Mouse (Mus musculus) myocyte (in vitro differentiated cells): Measurements from ENCODE around the gene Ss18l2.

Experiments
- CEBPB ChIP-seq: IDR thresholded peaks from 2 replicates; pipeline ENCODE4 v1.6.1; 2011; ENCODE audit warnings: mild to moderate bottlenecking, moderate library complexity; ENCODE audit not compliant: poor library complexity, insufficient read depth, severe bottlenecking
- E2F4 ChIP-seq: IDR thresholded peaks from one replicate; pipeline ENCODE4 v1.6.1; 2011; ENCODE audit warnings: mild to moderate bottlenecking, control low read depth, moderate library complexity; ENCODE audit not compliant: insufficient read depth
- MAX ChIP-seq: IDR thresholded peaks from one replicate; pipeline ENCODE4 v1.6.1; 2011; ENCODE audit warnings: low read depth, mild to moderate bottlenecking, control low read depth
- MYOD1 ChIP-seq, 3 experiments: IDR thresholded peaks; one replicate each; pipeline ENCODE4 v1.6.1; 2011; ENCODE audit warnings: control low read depth in 2 of 3, low read depth in 2 of 3, mild to moderate bottlenecking in 2 of 3, moderate library complexity in 1 of 3; ENCODE audit not compliant: insufficient read length in 2 of 3, control insufficient read depth in 1 of 3
- MYOG ChIP-seq, 3 experiments: IDR thresholded peaks; one replicate each; pipeline ENCODE4 v1.6.1; 2011; ENCODE audit warnings: control low read depth in 2 of 3, low read depth in 2 of 3, mild to moderate bottlenecking in 2 of 3; ENCODE audit not compliant: insufficient read length in 2 of 3, control insufficient read depth in 1 of 3, insufficient read depth in 1 of 3
- POLR2A ChIP-seq: IDR thresholded peaks from one replicate; pipeline ENCODE4 v1.6.1; 2011; ENCODE audit warnings: low read depth, mild to moderate bottlenecking, control low read depth, moderate library complexity; ENCODE audit not compliant: insufficient read length
- POLR2AphosphoS2 ChIP-seq: IDR thresholded peaks from one replicate; pipeline ENCODE4 v1.6.1; 2011; ENCODE audit warnings: low read depth, control low read depth; ENCODE audit not compliant: insufficient read length
- REST ChIP-seq: IDR thresholded peaks from one replicate; pipeline ENCODE4 v1.6.1; 2011; ENCODE audit warnings: mild to moderate bottlenecking, control low read depth, moderate library complexity; ENCODE audit not compliant: insufficient read depth, insufficient read length
- TCF12 ChIP-seq: IDR thresholded peaks from one replicate; pipeline ENCODE4 v1.6.1; 2011; ENCODE audit warnings: mild to moderate bottlenecking, control low read depth; ENCODE audit not compliant: poor library complexity, insufficient read depth, severe bottlenecking
- USF1 ChIP-seq: IDR thresholded peaks from one replicate; pipeline ENCODE4 v1.6.1; 2011; ENCODE audit warnings: low read depth, mild to moderate bottlenecking, control low read depth, moderate library complexity

- no peak for TF ChIP-seq REST
- no peak for TF ChIP-seq MYOD1 (IDR thresholded peaks at IDR 0.05; ENCODE audit: control insufficient read depth in 1 of 3, insufficient read length in 2 of 3, low read depth in 2 of 3)
- no peak for TF ChIP-seq CEBPB
- TF ChIP-seq POLR2AphosphoS2: no peak
- no peak for TF ChIP-seq POLR2A
- TF ChIP-seq USF1: no peak
- TF ChIP-seq MAX: no peak
- no peak for TF ChIP-seq MYOG (IDR thresholded peaks at IDR 0.05; ENCODE audit: control insufficient read depth in 1 of 3, insufficient read depth in 1 of 3, insufficient read length in 2 of 3, low read depth in 2 of 3)
- TF ChIP-seq E2F4: no peak
- no peak for TF ChIP-seq TCF12
These were observed 28.9 kb upstream of the Ss18l2 start for GRCm38 (mm10) chr9:121681191-121681590.
